Mouse (Mus musculus) liver, adult 2 months (tissue): ENCODE data around the gene Trim65.

ENCODE experiments used
- CTCF ChIP-seq: fragments of 200-500 bp; IDR thresholded peaks from 2 replicates; pipeline ENCODE4 v1.5.1; 2011; ENCODE audit warnings: low read depth, low read length, control low read depth
- POLR2A ChIP-seq: fragments of 200-500 bp; IDR thresholded peaks from 2 replicates; pipeline ENCODE4 v1.6.1; 2011; ENCODE audit warnings: low read length, control low read depth; ENCODE audit not compliant: insufficient read depth; ENCODE audit errors: extremely low read depth

GRCm38 (mm10) chr11:116099462-116099861 is 31.5 kb downstream of the Trim65 start:
- TF ChIP-seq POLR2A, result no peak
- no peak for TF ChIP-seq CTCF
